Mouse (Mus musculus) E14TG2a.4 (cell line): Measurements from ENCODE around the gene Pacs1.
A peak's percentile ranks its signal among the peaks of the same experiment; 100 is the strongest.

Source experiments
- CTCF ChIP-seq: conservative IDR thresholded peaks from 2 replicates; pipeline ENCODE4 v1.5.1; 2014; ENCODE audit warnings: low read length
- POU5F1 ChIP-seq: IDR thresholded peaks from 2 replicates; pipeline ENCODE4 v1.6.1; 2014; ENCODE audit warnings: low read length, borderline replicate concordance

DNA sequence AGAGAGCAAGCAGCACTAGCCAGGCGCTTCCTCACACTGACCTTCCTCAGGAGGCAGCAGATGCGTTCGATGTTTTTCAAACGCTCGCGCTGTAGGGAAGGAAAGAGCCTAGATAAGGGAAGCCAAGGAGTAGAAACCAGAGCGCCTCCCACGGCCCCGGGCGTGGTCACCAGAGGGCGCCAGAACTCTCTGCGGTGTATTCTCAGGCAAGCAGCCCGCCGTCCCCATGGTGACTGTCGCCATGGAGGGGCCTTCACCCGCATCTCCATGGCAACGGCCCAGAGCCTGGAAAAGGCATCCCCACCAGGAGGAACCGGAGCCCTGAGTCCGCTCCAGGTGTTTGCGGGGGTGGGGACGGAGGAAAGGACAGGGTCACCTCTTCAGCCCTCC, 178.7 kb downstream of the Pacs1 start:
- TF ChIP-seq CTCF, result peak; percentile 81
- no peak for TF ChIP-seq POU5F1
